Mouse (Mus musculus): ENCODE data around the gene Tada2a.

The Tada2a gene

GRCm38 (mm10) chr11:84061881-84062280, 67.5 kb downstream of the Tada2a start:
- no peak for DNase-seq

- no peak for DNase-seq
Observed at GRCm38 (mm10) chr11:84060635-84061034, 68.8 kb downstream of the Tada2a start.

- DNase-seq, result no peak
Observed at GRCm38 (mm10) chr11:84059784-84060183, 69.6 kb downstream of the Tada2a start.

GRCm38 (mm10) chr11:84057418-84057817, 72.0 kb downstream of the Tada2a start:
- DNase-seq, result no peak

GRCm38 (mm10) chr11:84053524-84054163, 75.8 kb downstream of the Tada2a start:
- peak; percentile 25 for DNase-seq

GRCm38 (mm10) chr11:84053055-84053454, 76.3 kb downstream of the Tada2a start:
- no peak for DNase-seq

- DNase-seq, result no peak
Observed at GRCm38 (mm10) chr11:84048411-84048810, 81.0 kb downstream of the Tada2a start.

GRCm38 (mm10) chr11:84047270-84047669, 82.1 kb downstream of the Tada2a start:
- no peak for DNase-seq

GRCm38 (mm10) chr11:84044988-84045387, 84.4 kb downstream of the Tada2a start:
- no peak for DNase-seq

- DNase-seq, result no peak
Observed at GRCm38 (mm10) chr11:84042808-84043762, 86.3 kb downstream of the Tada2a start.

- DNase-seq, result no peak
Observed at GRCm38 (mm10) chr11:84040621-84041020, 88.8 kb downstream of the Tada2a start.

- no peak for DNase-seq
Observed at GRCm38 (mm10) chr11:84033671-84034070, 95.7 kb downstream of the Tada2a start.

- no peak for DNase-seq
Observed at GRCm38 (mm10) chr11:84032559-84032958, 96.8 kb downstream of the Tada2a start.

- peak; percentile 57 for DNase-seq
Observed at GRCm38 (mm10) chr11:84031971-84032370, 97.4 kb downstream of the Tada2a start.

Measured in kidney, adult 18-20 months (tissue).